Mouse (Mus musculus) mammary gland, adult 2 months (tissue): ENCODE results near the gene Aff1. TPM values are rescaled to one million over a fixed set of nuclear protein-coding genes. Genes with fewer than 3 reads are reported as not detected.

ENCODE experiments used
- polyA plus RNA-seq: library from polyadenylated mRNA; depleted of rRNA; stranded (reverse); fragments of >200 nt; gene quantifications from 2 replicates; pipeline ENCODE4 v1.2.3, GENCODE M21; 2012; ENCODE audit warnings: low replicate concordance; rRNA removed

The Aff1 gene
- polyA plus RNA-seq: 9.3 and 9.4 TPM in 2 replicates

GRCm38 (mm10) chr5:103691624-103692530 lies at the start of gene Aff1:
TSS of gene Aff1 (plus strand) at chr5:103692374.

GRCm38 (mm10) chr5:103655346-103656118 lies 36.6 kb upstream of the Aff1 start, which contains the start of gene 1700016H13Rik:
TSS of gene 1700016H13Rik (minus strand) at chr5:103656010.

Other genes with a start within 250 kb of the Aff1 start
- gene Slc10a6, start 63.0 kb upstream of the Aff1 start, polyA plus RNA-seq: 3.9 and 7.8 TPM in 2 replicates
- not detected in 2 replicates for gene 1700016H13Rik, start 36.4 kb upstream of the Aff1 start, polyA plus RNA-seq
- gene Klhl8, start 218.9 kb downstream of the Aff1 start, polyA plus RNA-seq: 4.1 and 14.9 TPM in 2 replicates